Mouse (Mus musculus): ENCODE data around the gene Dchs1. TPM values are rescaled to one million over a fixed set of nuclear protein-coding genes. Genes with fewer than 3 reads are reported as not detected.

Dchs1 gene
- polyA plus RNA-seq (2012; rRNA removed) (48.6 and 72.0 TPM in 2 replicates), polyA plus RNA-seq (2014; fragmentation: Nextera tagmentation; extraction: Ambion mirVana) (28.5 and 34.7 TPM in 2 replicates)

GRCm38 (mm10) chr7:105787285-105788140, at the start of gene Dchs1:
Dchs1 (minus strand) TSS chr7:105787654.
- Histone ChIP-seq H3K4me2 (replicated peaks; ENCODE audit: low read depth, low read length, severe bottlenecking) (peak within 1 kb of the TSS; percentile 81), H3K9me3 (ENCODE audit: control insufficient read depth, low read length) (no peaks in the 10 kb centered on the region), H3K27ac (replicated peaks; ENCODE audit: low read depth, low read length) (peak within 1 kb of the TSS; percentile 93), H3K36me3 (ENCODE audit: control insufficient read depth, insufficient read depth, low read length) (peaks cover 21% of the 10 kb centered on the region), H3K9ac (ENCODE audit: low read depth, low read length, severe bottlenecking) (peak within 1 kb of the TSS; percentile 99), H3K4me1 (ENCODE audit: control insufficient read depth, insufficient read depth, low read length) (peaks cover 19% of the 10 kb centered on the region), H3K27me3 (ENCODE audit: control insufficient read depth, insufficient read depth, low read length) (no peaks in the 10 kb centered on the region), H3K4me3 (replicated peaks; ENCODE audit: low read length) (peak within 1 kb of the TSS; percentile 98)
- TF ChIP-seq POLR2A (IDR thresholded peaks at IDR 0.05; ENCODE audit: borderline replicate concordance, extremely low read depth, insufficient read depth, insufficient read length), result peak; percentile 53; the same call in 1 of the 2 replicates
- DNase-seq (ENCODE audit: low spot score) (peak; percentile 44), ATAC-seq (ENCODE audit: low FRiP score, low read depth) (peak; percentile 78)
- under 1% methylated on average over 23 of the region's 97 CpGs for WGBS

- no peak for ATAC-seq (ENCODE audit: low FRiP score, low read depth)
Measured at GRCm38 (mm10) chr7:105824281-105824680, 36.8 kb upstream of the Dchs1 start.

DNA sequence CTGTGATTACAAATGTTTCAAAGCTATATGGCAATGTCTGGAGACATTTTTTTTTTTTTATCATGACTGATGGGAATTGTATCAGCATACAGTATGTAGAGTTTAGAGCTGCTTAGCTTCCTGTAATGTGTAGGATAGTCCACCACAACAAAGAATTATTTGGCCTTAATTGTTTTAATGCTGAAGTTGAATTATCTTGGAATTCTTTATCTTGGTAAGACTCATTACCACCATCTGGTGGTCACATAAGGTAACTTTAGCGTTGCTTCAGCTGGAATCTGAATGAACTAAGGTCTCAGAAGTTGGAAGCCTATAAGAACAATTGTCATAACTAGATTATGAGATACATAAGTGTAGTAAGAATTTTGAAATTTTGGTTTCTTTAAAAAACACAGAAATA, 31.0 kb upstream of the Dchs1 start:
- 4% methylated on average over 1 of the region's 1 CpGs for WGBS
- no peak for ATAC-seq (ENCODE audit: low FRiP score, low read depth)
- DNase-seq (ENCODE audit: low spot score), result peak; percentile 58

More at GRCm38 (mm10) chr7:105824281-105824680, 36.8 kb upstream of the Dchs1 start:
- Histone ChIP-seq H3K36me3 (ENCODE audit: control insufficient read depth, insufficient read depth, low read length) (no peaks in the 10 kb centered on the region), H3K4me3 (replicated peaks; ENCODE audit: low read length) (no peak overlapping the region), H3K4me2 (replicated peaks; ENCODE audit: low read depth, low read length, severe bottlenecking) (no peak overlapping the region), H3K9ac (ENCODE audit: low read depth, low read length, severe bottlenecking) (no peak overlapping the region), H3K9me3 (ENCODE audit: control insufficient read depth, low read length) (no peaks in the 10 kb centered on the region), H3K27me3 (ENCODE audit: control insufficient read depth, insufficient read depth, low read length) (no peaks in the 10 kb centered on the region), H3K4me1 (ENCODE audit: control insufficient read depth, insufficient read depth, low read length) (no peaks in the 10 kb centered on the region), H3K27ac (replicated peaks; ENCODE audit: low read depth, low read length) (no peak overlapping the region)
- no peak for TF ChIP-seq POLR2A (IDR thresholded peaks at IDR 0.05; ENCODE audit: borderline replicate concordance, extremely low read depth, insufficient read depth, insufficient read length)
- DNase-seq (ENCODE audit: low spot score), result no peak
- WGBS, result 75% methylated on average over 7 of the region's 7 CpGs

DNA sequence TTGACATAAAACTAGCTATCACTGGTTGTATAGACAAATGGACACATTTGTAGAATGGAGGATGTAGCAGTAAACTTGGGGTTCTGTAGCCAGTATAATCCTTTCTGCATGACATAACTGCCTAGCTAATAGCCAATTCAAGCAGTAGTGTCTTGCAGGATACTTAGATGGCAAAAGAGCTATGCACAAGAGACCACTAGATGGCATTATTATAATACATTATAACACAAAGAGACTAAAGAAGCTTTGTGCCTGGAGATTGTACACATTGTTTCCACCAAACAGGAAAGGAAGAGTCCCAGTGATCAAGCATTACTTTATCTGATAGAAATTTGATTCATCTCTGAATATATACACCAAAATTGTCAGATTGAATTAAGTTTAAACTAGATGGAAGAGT, 29.3 kb upstream of the Dchs1 start:
- ATAC-seq (ENCODE audit: low FRiP score, low read depth) (no peak), DNase-seq (ENCODE audit: low spot score) (no peak)
- no peak overlapping the region for H3K27ac ChIP-seq (replicated peaks; ENCODE audit: low read depth, low read length)

More for the DNA sequence above, 31.0 kb upstream of the Dchs1 start:
- Histone ChIP-seq H3K36me3 (ENCODE audit: control insufficient read depth, insufficient read depth, low read length) (no peaks in the 10 kb centered on the region), H3K4me2 (replicated peaks; ENCODE audit: low read depth, low read length, severe bottlenecking) (no peak overlapping the region), H3K4me3 (replicated peaks; ENCODE audit: low read length) (no peak overlapping the region), H3K4me1 (ENCODE audit: control insufficient read depth, insufficient read depth, low read length) (no peaks in the 10 kb centered on the region), H3K27me3 (ENCODE audit: control insufficient read depth, insufficient read depth, low read length) (no peaks in the 10 kb centered on the region), H3K9me3 (ENCODE audit: control insufficient read depth, low read length) (no peaks in the 10 kb centered on the region), H3K9ac (ENCODE audit: low read depth, low read length, severe bottlenecking) (no peak overlapping the region), H3K27ac (replicated peaks; ENCODE audit: low read depth, low read length) (no peak overlapping the region)
- TF ChIP-seq POLR2A (IDR thresholded peaks at IDR 0.05; ENCODE audit: borderline replicate concordance, extremely low read depth, insufficient read depth, insufficient read length), result no peak

GRCm38 (mm10) chr7:105813326-105813725, 25.9 kb upstream of the Dchs1 start:
- Histone ChIP-seq H3K9ac (ENCODE audit: low read depth, low read length, severe bottlenecking) (no peak overlapping the region), H3K27ac (replicated peaks; ENCODE audit: low read depth, low read length) (no peak overlapping the region), H3K9me3 (ENCODE audit: control insufficient read depth, low read length) (no peaks in the 10 kb centered on the region), H3K4me3 (replicated peaks; ENCODE audit: low read length) (no peak overlapping the region), H3K27me3 (ENCODE audit: control insufficient read depth, insufficient read depth, low read length) (no peaks in the 10 kb centered on the region), H3K36me3 (ENCODE audit: control insufficient read depth, insufficient read depth, low read length) (peaks cover 16% of the 10 kb centered on the region), H3K4me1 (ENCODE audit: control insufficient read depth, insufficient read depth, low read length) (peaks cover 7% of the 10 kb centered on the region), H3K4me2 (replicated peaks; ENCODE audit: low read depth, low read length, severe bottlenecking) (no peak overlapping the region)
- ATAC-seq (ENCODE audit: low FRiP score, low read depth) (no peak), DNase-seq (ENCODE audit: low spot score) (no peak)
- no peak for TF ChIP-seq POLR2A (IDR thresholded peaks at IDR 0.05; ENCODE audit: borderline replicate concordance, extremely low read depth, insufficient read depth, insufficient read length)
- WGBS, result 82% methylated on average over 3 of the region's 3 CpGs

More for the DNA sequence above, 29.3 kb upstream of the Dchs1 start:
- H3K4me2 ChIP-seq (replicated peaks; ENCODE audit: low read depth, low read length, severe bottlenecking), result no peak overlapping the region
- H3K9ac ChIP-seq (ENCODE audit: low read depth, low read length, severe bottlenecking), result no peak overlapping the region
- no peaks in the 10 kb centered on the region for H3K36me3 ChIP-seq (ENCODE audit: control insufficient read depth, insufficient read depth, low read length)
- no peak overlapping the region for H3K4me3 ChIP-seq (replicated peaks; ENCODE audit: low read length)
- no peaks in the 10 kb centered on the region for H3K4me1 ChIP-seq (ENCODE audit: control insufficient read depth, insufficient read depth, low read length)
- TF ChIP-seq POLR2A (IDR thresholded peaks at IDR 0.05; ENCODE audit: borderline replicate concordance, extremely low read depth, insufficient read depth, insufficient read length), result no peak
- H3K9me3 ChIP-seq (ENCODE audit: control insufficient read depth, low read length), result no peaks in the 10 kb centered on the region
- no peaks in the 10 kb centered on the region for H3K27me3 ChIP-seq (ENCODE audit: control insufficient read depth, insufficient read depth, low read length)
